Mouse (Mus musculus): ENCODE measurements around the gene Wipf2.

DNA sequence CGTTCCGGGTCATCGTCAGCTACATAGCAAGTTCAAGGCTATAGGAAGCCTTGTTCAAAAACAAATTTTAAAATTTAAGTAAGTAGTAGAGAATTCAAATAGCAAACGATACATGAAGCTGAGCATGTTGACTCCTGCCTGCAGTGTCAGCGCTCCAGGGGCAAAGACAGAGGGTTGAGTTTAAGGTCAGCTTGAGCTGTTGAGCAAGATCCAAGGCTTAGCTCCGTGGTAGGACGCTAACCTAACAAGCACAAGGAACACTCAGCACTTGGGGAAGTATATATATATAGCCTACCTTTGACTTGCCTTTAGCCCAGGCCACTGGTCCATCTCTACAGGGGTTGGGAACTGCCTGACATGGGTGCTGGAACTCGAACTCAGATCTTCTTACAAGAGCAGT, 6.5 kb downstream of the Wipf2 start:
- TF ChIP-seq POLR2A (IDR thresholded peaks at IDR 0.05; ENCODE audit: insufficient read depth, low read length) (no peak), EP300 (IDR thresholded peaks at IDR 0.05; ENCODE audit: insufficient read depth, low read depth, low read length) (no peak), CTCF (IDR thresholded peaks at IDR 0.05; ENCODE audit: low read depth, low read length) (no peak)
